Mouse (Mus musculus) neural tube, embryonic 14.5 days (tissue): ENCODE data around the gene Gm20388. TPM values are rescaled to one million over a fixed set of nuclear protein-coding genes. Genes with fewer than 3 reads are reported as not detected.

Experiments
- ATAC-seq: fragments of 200-750 bp; cut with Nextera tagmentation; 2 replicates; pipeline ENCODE4 v1.8.0; 2017; ENCODE audit warnings: low read depth, mild to moderate bottlenecking, moderate TSS enrichment, moderate library complexity
- H3K27ac ChIP-seq: fragments of 300-500 bp; sonication (generic); 2 replicates; pipeline ENCODE4 v1.5.1; 2014; ENCODE audit warnings: low read depth, mild to moderate bottlenecking, control low read depth, low read length, moderate library complexity, mixed read lengths
- H3K27me3 ChIP-seq: fragments of 300-500 bp; sonication (generic); 2 replicates; pipeline ENCODE4 v1.6.1; 2014; ENCODE audit warnings: low read length; ENCODE audit not compliant: control insufficient read depth, insufficient read depth
- H3K36me3 ChIP-seq: fragments of 300-500 bp; sonication (generic); 2 replicates; pipeline ENCODE4 v1.6.1; 2014; ENCODE audit warnings: low read length, mixed read lengths; ENCODE audit not compliant: control insufficient read depth, insufficient read depth
- H3K4me1 ChIP-seq: fragments of 300-500 bp; sonication (generic); 2 replicates; pipeline ENCODE4 v1.6.1; 2014; ENCODE audit warnings: low read length; ENCODE audit not compliant: control insufficient read depth, insufficient read depth
- H3K4me2 ChIP-seq: fragments of 300-500 bp; sonication (generic); 2 replicates; pipeline ENCODE4 v1.6.1; 2014; ENCODE audit warnings: mild to moderate bottlenecking, low read depth, low read length, control low read depth
- H3K4me3 ChIP-seq: fragments of 300-500 bp; sonication (generic); 2 replicates; pipeline ENCODE4 v1.5.1; 2014; ENCODE audit warnings: low read depth, low read length, control low read depth, mixed read lengths
- H3K9ac ChIP-seq: fragments of 300-500 bp; sonication (generic); replicated peaks from 2 replicates; pipeline ENCODE4 v1.6.1; 2014; ENCODE audit warnings: low read depth, mild to moderate bottlenecking, control low read depth, low read length, mixed read lengths
- H3K9me3 ChIP-seq: fragments of 300-500 bp; sonication (generic); 2 replicates; pipeline ENCODE4 v1.6.1; 2016; ENCODE audit warnings: low read length; ENCODE audit not compliant: control insufficient read depth
- WGBS: fragments of 180-500 bp; shearing (Covaris S2); extraction: QIAGEN DNeasy Blood & Tissue Kit; methylation state at CpG from one replicate; pipeline ENCODE4 v1.1.7; 2014; 5-methylcytosine and 5-hydroxymethylcytosine counted together
- polyA plus RNA-seq: library from polyadenylated mRNA; unstranded; fragments of >200 nt; fragmentation: Nextera tagmentation; extraction: Ambion mirVana; gene quantifications from 2 replicates; pipeline ENCODE4 v1.2.1, GENCODE M21; 2014

The Gm20388 gene
- polyA plus RNA-seq, 1 experiment from 2014 or later, result 10.3 TPM

DNA sequence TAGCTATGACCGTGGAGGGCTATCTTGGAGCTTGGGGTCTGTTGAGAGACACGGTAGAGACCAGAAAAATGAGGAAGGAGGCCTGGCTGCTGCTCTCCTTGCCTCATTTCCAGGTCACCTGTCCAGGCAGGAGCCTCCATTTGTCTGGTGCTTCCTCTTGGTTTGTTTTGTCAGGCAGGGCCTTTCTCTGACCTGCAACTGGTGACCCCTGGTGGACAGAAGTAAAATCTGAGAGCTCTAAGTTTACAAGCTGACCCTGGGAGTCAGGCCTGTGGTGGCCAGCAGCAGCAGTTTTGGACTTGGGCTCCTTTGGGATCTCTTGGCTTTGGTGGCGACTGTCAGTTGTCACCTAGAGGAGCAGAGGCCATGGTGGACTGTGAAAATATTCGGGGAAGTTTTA lies 2023.9 kb downstream of the Gm20388 start:
- Histone ChIP-seq H3K4me3 (no peak overlapping the region), H3K9ac (no peak overlapping the region), H3K4me2 (no peak overlapping the region), H3K27ac (peak overlapping the region; percentile 85; the same call in 1 of the 2 replicates), H3K27me3 (no peaks in the 10 kb centered on the region), H3K9me3 (no peaks in the 10 kb centered on the region), H3K4me1 (peaks cover 5% of the 10 kb centered on the region; the same call in 1 of the 2 replicates), H3K36me3 (no peaks in the 10 kb centered on the region)
- no peak for ATAC-seq
- 44% methylated on average over 4 of the region's 4 CpGs for whole genome bisulfite sequencing

DNA sequence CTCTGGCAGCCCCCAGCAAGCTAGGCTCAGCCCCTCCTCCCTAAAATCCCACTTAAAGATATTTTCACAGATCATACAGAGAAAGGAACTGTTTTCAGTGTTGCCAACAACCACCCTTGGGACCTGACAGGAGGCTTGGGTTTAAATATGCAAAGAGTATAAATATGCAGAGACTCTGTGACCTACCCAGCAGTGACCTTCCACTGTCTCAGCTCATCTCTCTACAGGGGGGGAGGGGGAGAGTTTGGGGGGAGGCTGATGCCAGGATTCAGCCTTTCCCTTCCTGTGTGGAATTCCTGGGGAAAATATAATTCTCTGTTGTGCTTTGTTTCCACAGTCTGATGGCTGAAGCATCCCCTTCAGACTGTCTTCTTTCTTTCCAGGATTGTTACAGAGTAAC lies 2024.3 kb downstream of the Gm20388 start:
- no peak overlapping the region for H3K4me3 ChIP-seq
- H3K4me2 ChIP-seq, result no peak overlapping the region
- peaks cover 5% of the 10 kb centered on the region; the same call in 1 of the 2 replicates for H3K4me1 ChIP-seq
- 0 out of 2 replicates have a peak, but pooled peaks have one; percentile 26 for ATAC-seq
- no peak overlapping the region for H3K9ac ChIP-seq
- peak overlapping the region; percentile 85 for H3K27ac ChIP-seq
- H3K9me3 ChIP-seq, result no peaks in the 10 kb centered on the region
- H3K36me3 ChIP-seq, result no peaks in the 10 kb centered on the region
- H3K27me3 ChIP-seq, result no peaks in the 10 kb centered on the region

DNA sequence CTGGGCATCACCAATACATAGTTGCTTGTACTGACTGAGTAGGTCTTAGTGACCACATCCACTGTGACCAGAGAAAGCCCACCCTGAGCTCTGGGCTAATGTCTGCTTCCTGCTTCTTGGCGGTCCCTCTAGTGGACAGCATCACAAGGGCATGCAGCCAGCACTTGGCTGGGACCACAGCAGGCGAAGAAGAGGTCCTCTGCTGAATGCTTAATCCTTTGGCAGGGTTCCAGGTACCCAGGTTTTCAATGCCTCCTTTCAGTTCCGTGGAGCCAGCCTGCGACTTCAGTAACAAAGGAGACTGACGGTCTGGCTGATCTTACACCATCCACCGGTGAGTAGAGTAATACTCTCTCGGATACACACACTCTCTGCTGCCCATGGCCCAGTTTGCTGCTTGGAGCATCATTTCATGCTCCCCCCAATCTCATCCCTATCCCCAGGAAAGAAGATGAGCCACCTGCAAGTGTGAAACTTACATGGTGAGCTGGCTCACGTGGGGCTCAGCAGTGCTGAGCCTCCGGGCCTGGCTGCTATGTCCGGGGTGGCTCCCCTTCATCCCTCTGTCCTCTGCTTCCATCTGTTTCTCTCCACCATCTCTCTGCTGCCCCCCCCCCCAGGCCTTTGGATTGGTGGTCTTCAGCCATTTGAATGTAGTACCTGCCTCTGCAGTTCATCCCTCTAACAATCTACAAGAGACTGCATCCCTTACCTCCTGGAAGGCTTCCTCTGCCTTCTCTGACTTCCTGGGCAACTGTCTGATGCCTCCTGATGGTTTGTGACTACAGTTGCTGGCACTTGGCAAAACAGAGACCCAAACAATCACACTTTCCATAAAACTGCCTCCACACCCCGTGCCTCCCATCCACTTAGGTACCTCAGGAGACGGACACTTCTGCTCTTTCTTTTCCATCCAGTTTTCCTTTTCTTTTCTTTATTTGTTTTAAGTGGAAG lies 2025.0 kb downstream of the Gm20388 start:
- Histone ChIP-seq H3K27ac (peak overlapping the region; percentile 85), H3K27me3 (no peaks in the 10 kb centered on the region), H3K4me3 (no peak overlapping the region), H3K36me3 (no peaks in the 10 kb centered on the region), H3K9ac (peak overlapping the region; percentile 21; the same call in 1 of the 2 replicates), H3K4me1 (peaks cover 5% of the 10 kb centered on the region; the same call in 1 of the 2 replicates), H3K9me3 (no peaks in the 10 kb centered on the region), H3K4me2 (peak overlapping the region; percentile 16; the same call in 1 of the 2 replicates)
- ATAC-seq, result peak; percentile 86
- WGBS, result 34% methylated on average over 12 of the region's 12 CpGs

DNA sequence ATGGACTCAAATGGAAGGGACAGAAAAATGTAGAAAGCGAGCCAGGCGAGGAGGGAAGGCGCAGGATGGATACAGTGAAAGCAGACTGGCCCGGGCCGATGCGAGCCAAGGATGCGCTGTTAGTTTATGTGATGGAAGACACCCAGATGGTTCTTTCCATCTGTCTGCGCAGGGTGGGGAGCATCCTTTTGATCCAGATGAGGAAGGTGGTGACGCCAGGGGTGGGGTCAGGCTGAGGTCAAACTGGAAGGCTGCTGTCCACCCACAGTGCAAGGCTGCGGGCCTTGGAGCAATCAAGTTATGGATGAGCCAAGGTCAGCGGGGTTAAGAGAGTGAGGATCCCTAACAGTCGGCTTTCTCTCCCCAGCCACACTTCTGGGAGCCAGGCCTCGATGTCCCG lies 2025.8 kb downstream of the Gm20388 start:
- Histone ChIP-seq H3K9ac (no peak overlapping the region), H3K36me3 (no peaks in the 10 kb centered on the region), H3K4me2 (no peak overlapping the region), H3K27ac (peak overlapping the region; percentile 85), H3K4me3 (no peak overlapping the region), H3K9me3 (no peaks in the 10 kb centered on the region), H3K4me1 (peaks cover 5% of the 10 kb centered on the region; the same call in 1 of the 2 replicates), H3K27me3 (no peaks in the 10 kb centered on the region)
- no peak for ATAC-seq
- 58% methylated on average over 14 of the region's 14 CpGs for WGBS

DNA sequence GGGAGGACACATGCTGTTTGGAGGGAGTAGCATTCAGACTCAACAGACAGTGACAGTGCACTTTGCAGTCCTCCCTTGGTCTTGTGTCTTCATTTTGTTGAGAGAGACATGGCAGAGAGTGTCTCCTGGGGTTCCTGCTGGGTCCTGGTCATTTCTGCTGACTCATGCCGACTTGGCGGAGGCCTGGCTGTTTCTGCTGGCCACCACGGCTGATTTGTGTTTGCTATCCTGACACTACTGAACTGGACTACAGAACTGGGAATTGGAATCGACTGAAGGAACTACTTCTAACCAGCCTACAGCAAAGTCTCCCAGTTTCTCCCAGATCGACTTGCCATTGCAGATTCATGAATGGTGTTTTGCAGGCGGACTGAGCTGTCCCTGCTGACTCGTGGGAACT lies 2028.1 kb downstream of the Gm20388 start:
- no peaks in the 10 kb centered on the region for H3K36me3 ChIP-seq
- no peak overlapping the region for H3K4me2 ChIP-seq
- H3K27me3 ChIP-seq, result no peaks in the 10 kb centered on the region
- H3K4me1 ChIP-seq, result peaks cover 5% of the 10 kb centered on the region; the same call in 1 of the 2 replicates
- no peak overlapping the region for H3K9ac ChIP-seq
- H3K27ac ChIP-seq, result no peak overlapping the region
- no peaks in the 10 kb centered on the region for H3K9me3 ChIP-seq
- no peak for ATAC-seq
- WGBS, result 85% methylated on average over 7 of the region's 7 CpGs
- no peak overlapping the region for H3K4me3 ChIP-seq

DNA sequence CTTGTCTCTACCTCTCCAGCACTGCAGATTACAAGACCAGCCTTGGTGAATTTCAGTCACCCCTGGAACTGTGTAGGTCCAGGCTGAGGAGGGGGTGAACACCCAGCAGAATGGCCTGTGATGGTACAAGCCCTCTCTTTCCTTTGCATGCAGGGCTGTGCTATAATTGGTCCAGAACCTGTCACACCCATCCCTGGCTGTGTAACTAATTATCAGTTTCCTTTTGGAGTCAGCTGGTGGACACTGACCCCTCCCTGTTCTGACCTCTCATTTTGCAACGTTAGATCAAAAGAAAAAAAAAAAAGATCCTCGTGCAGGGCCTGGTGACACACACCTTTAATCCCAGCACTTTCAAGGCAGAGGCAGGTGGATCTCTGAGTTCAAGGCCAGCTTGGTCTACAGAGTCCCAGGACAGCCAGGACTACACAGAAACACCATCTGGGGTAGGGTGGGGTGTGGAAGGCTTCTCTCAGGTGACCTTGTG lies 2032.5 kb downstream of the Gm20388 start:
- Histone ChIP-seq H3K9me3 (no peaks in the 10 kb centered on the region), H3K36me3 (no peaks in the 10 kb centered on the region), H3K9ac (no peak overlapping the region), H3K4me3 (no peak overlapping the region), H3K4me2 (no peak overlapping the region), H3K27ac (no peak overlapping the region), H3K27me3 (no peaks in the 10 kb centered on the region), H3K4me1 (peaks cover 2% of the 10 kb centered on the region)
- 36% methylated on average over 2 of the region's 2 CpGs for WGBS
- ATAC-seq, result no peak

DNA sequence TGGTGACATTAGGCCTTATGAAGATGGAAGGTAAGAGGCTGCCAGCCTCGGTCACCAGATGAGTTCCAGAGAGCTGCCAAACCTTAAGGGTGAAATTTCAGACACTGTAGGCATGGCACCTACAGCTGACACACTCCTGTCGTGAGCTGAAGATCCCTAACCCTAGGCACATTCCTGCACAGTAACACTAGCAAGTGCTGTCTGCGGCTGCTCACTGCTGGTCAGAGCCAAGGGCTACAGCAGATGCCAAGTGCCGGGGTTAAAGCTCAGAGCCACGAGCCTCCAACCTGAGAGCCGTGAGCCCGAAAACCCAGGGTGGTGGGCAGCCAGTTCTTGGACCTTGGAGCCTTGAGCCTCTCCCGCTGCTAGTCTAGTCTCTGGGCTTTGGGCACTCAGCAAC lies 2033.1 kb downstream of the Gm20388 start:
- H3K9me3 ChIP-seq, result no peaks in the 10 kb centered on the region
- no peak overlapping the region for H3K9ac ChIP-seq
- WGBS, result 85% methylated on average over 8 of the region's 8 CpGs
- no peak overlapping the region for H3K4me3 ChIP-seq
- H3K27me3 ChIP-seq, result no peaks in the 10 kb centered on the region
- no peak overlapping the region for H3K4me2 ChIP-seq
- no peaks in the 10 kb centered on the region for H3K36me3 ChIP-seq
- no peak overlapping the region for H3K27ac ChIP-seq
- peaks cover 8% of the 10 kb centered on the region for H3K4me1 ChIP-seq
- no peak for ATAC-seq

DNA sequence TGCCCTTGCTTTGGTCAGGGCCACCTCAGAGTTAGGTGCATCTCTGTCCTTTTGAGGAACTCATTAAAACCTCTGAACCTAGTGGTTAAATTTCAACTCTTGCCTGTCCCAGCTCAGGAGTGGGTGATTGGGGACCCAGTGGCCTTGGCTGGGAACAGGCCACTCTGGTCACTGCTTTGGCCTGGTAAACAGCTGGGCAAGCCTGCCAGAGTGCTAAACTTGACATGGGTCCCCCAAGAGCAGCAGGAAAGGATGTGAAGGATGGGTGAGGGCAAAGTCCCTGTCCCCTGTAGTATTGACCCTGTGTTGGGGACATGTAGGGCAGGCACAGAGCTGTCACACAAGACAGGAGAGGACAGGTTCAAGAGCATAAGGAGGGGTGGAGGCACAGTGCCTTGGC lies 2034.2 kb downstream of the Gm20388 start, which contains the start of gene Car5a:
Gene Car5a (minus strand): TSS at position 74 of the 400 bp plus-strand sequence.
- Histone ChIP-seq H3K27ac (no peak within 1 kb of the TSS), H3K4me1 (peaks cover 14% of the 10 kb centered on the region), H3K4me3 (no peak within 1 kb of the TSS), H3K9ac (no peak within 1 kb of the TSS), H3K9me3 (no peaks in the 10 kb centered on the region), H3K27me3 (no peaks in the 10 kb centered on the region), H3K4me2 (no peak within 1 kb of the TSS), H3K36me3 (no peaks in the 10 kb centered on the region)
- no peak for ATAC-seq

DNA sequence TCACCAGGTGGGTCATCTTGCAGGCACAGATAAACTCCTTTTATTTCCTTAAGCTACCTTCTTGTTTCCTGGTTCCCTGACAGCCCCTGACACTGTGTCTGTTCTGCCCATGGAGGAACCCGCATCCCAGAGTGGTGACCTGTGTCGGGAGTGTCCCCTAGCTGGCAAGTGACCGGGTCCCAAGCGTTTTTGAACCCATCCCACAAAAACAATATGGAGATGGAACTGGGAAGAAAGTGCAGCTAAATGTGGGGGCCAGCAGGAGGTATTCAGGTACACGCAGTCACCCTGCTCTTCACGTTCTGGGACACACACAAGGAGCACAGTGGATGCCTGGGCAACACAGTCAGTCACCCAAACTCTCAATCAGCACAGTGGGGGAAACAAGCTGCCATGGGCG lies 2035.7 kb downstream of the Gm20388 start:
- Histone ChIP-seq H3K9me3 (no peaks in the 10 kb centered on the region), H3K4me2 (no peak overlapping the region), H3K27ac (no peak overlapping the region), H3K27me3 (no peaks in the 10 kb centered on the region), H3K4me3 (no peak overlapping the region), H3K9ac (no peak overlapping the region), H3K36me3 (no peaks in the 10 kb centered on the region), H3K4me1 (peaks cover 14% of the 10 kb centered on the region)
- no peak for ATAC-seq
- 84% methylated on average over 7 of the region's 7 CpGs for WGBS
